Mouse (Mus musculus) urinary bladder, postnatal 4 days (tissue): ENCODE measurements around the gene Plcg1.

Experiments
- DNase-seq, 2 experiments: peaks; one replicate each; pipeline ENCODE4 v3.0.0; 2021 to 2022; ENCODE audit warnings: low spot score in 2 of 2

Gene Plcg1

GRCm38 (mm10) chr2:160735706-160736310 is 4.7 kb downstream of the Plcg1 start:
- DNase-seq = no peak

GRCm38 (mm10) chr2:160736466-160736865 is 5.4 kb downstream of the Plcg1 start:
- no peak for DNase-seq

GRCm38 (mm10) chr2:160738354-160738753 is 7.3 kb downstream of the Plcg1 start:
- no peak for DNase-seq

- DNase-seq = no peak
These were observed 8.7 kb downstream of the Plcg1 start for GRCm38 (mm10) chr2:160739647-160740356.

GRCm38 (mm10) chr2:160740521-160741156 is 9.5 kb downstream of the Plcg1 start:
- no peak for DNase-seq

GRCm38 (mm10) chr2:160741580-160741979 is 10.5 kb downstream of the Plcg1 start:
- no peak for DNase-seq

- no peak for DNase-seq
These were observed 11.1 kb downstream of the Plcg1 start for GRCm38 (mm10) chr2:160742161-160742609.

GRCm38 (mm10) chr2:160744040-160744822 is 13.1 kb downstream of the Plcg1 start:
- peak; percentile 47 to 68 for DNase-seq

GRCm38 (mm10) chr2:160744823-160745210 is 13.7 kb downstream of the Plcg1 start:
- DNase-seq = no peak

- DNase-seq = no peak
These were observed 14.4 kb downstream of the Plcg1 start for GRCm38 (mm10) chr2:160745497-160745896.

- DNase-seq = no peak
These were observed 15.5 kb downstream of the Plcg1 start for GRCm38 (mm10) chr2:160746637-160747036.

GRCm38 (mm10) chr2:160747075-160747474 is 16.0 kb downstream of the Plcg1 start:
- DNase-seq = peak in 1 of 2 experiments; percentile 29

- no peak for DNase-seq
These were observed 25.6 kb downstream of the Plcg1 start for GRCm38 (mm10) chr2:160756583-160757203.

GRCm38 (mm10) chr2:160760433-160761184 is 29.5 kb downstream of the Plcg1 start:
- no peak for DNase-seq

- no peak for DNase-seq
These were observed 32.7 kb downstream of the Plcg1 start for GRCm38 (mm10) chr2:160763816-160764215.

- no peak for DNase-seq
These were observed 33.3 kb downstream of the Plcg1 start for GRCm38 (mm10) chr2:160764386-160764785.

- DNase-seq = no peak
These were observed 34.0 kb downstream of the Plcg1 start for GRCm38 (mm10) chr2:160765096-160765495.

- DNase-seq = peak in 1 of 2 experiments; percentile 52
These were observed 35.3 kb downstream of the Plcg1 start for GRCm38 (mm10) chr2:160766371-160766771.

GRCm38 (mm10) chr2:160767201-160767600 is 36.1 kb downstream of the Plcg1 start:
- no peak for DNase-seq

- no peak for DNase-seq
These were observed 37.1 kb downstream of the Plcg1 start for GRCm38 (mm10) chr2:160768097-160768695.
